ENCODE assay signal across 20 mouse cellular contexts in the genomic region with DNA sequence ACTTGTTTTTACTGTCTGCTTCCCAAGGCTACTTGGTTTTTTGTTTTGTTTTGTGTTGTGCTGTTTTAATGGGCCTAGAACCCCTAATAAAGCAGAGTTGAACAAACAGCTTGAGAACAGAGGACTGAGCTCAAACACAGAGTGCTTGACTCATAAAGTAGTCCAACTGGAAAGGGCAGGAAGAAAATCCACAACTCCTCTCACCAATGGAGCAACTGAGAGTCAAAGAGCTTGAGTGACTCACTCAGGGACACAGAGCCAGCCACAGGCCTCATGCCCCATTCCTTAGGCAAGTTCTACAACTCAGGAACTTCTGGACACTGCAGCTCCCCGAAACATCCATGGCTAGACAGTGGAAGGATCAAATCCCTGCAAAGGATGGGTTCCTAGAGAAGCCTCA. TPM values are rescaled to one million over a fixed set of nuclear protein-coding genes. Genes with fewer than 3 reads are reported as not detected.
DNase-seq lines count a peak whose midpoint lies in the region; ATAC-seq lines count a peak whose summit lies in the region.
"Had no signal": no experiment of that assay in that cellular context is flagged by ENCODE, and none has a peak within 500 bp of the region (broad histone marks: within the 10 kb centered on the region; RNA-seq: fewer than 3 reads in every experiment).

No protein-coding gene starts in this region.

- H3K27me3 ChIP-seq in limb, embryonic 10.5 days (ENCODE audit: low read depth, poor library complexity, severe bottlenecking): no peaks in the 10 kb centered on the region
- no peaks in the 10 kb centered on the region for H3K27me3 ChIP-seq in stomach, embryonic 16.5 days (ENCODE audit: control insufficient read depth, insufficient read depth, low read length)
- H3K27me3 ChIP-seq: forebrain, embryonic 15.5 days; heart, embryonic 15.5 days; liver, embryonic 13.5 days; neural tube, embryonic 15.5 days had no signal

- H3K4me3 ChIP-seq in limb, embryonic 10.5 days: no peak overlapping the region
- no peak overlapping the region for H3K4me3 ChIP-seq in stomach, embryonic 16.5 days (replicated peaks; ENCODE audit: low read length)
- H3K4me3 ChIP-seq: erythroblast, embryonic 14.5 days; forebrain, embryonic 15.5 days; heart, embryonic 15.5 days; layer of hippocampus, adult 2 months; liver, embryonic 13.5 days; myocyte; neural tube, embryonic 15.5 days had no signal

- H3K9ac ChIP-seq in stomach, embryonic 16.5 days (ENCODE audit: low read length): no peak overlapping the region
- H3K9ac ChIP-seq: forebrain, embryonic 15.5 days; heart, embryonic 15.5 days; liver, embryonic 13.5 days; neural tube, embryonic 15.5 days had no signal

- no peak overlapping the region for H3K4me2 ChIP-seq in stomach, embryonic 16.5 days (ENCODE audit: low read depth, low read length)
- H3K4me2 ChIP-seq: forebrain, embryonic 15.5 days; heart, embryonic 15.5 days; liver, embryonic 13.5 days; neural tube, embryonic 15.5 days had no signal

- WGBS in limb, embryonic 10.5 days: 83% methylated on average over 1 of the region's 1 CpGs
- WGBS in stomach, embryonic 16.5 days: 68% methylated on average over 1 of the region's 1 CpGs

- H3K27ac ChIP-seq in limb, embryonic 10.5 days: 0 out of 2 replicates have a peak overlapping the region, but pooled peaks have one; percentile 4
- H3K27ac ChIP-seq in stomach, embryonic 16.5 days (ENCODE audit: low read length): peak overlapping the region; percentile 84
- H3K27ac ChIP-seq: forebrain, embryonic 15.5 days; heart, embryonic 15.5 days; kidney, postnatal 0 days; layer of hippocampus, adult 2 months; liver, embryonic 13.5 days; neural tube, embryonic 15.5 days had no signal

- H3K4me1 ChIP-seq in limb, embryonic 10.5 days: peaks cover 13% of the 10 kb centered on the region
- H3K4me1 ChIP-seq in stomach, embryonic 16.5 days (ENCODE audit: control insufficient read depth, insufficient read depth, low read length): peaks cover 14% of the 10 kb centered on the region
- H3K4me1 ChIP-seq: forebrain, embryonic 15.5 days; neural tube, embryonic 15.5 days had no signal

- H3K9me3 ChIP-seq in limb, embryonic 10.5 days (replicated peaks): no peaks in the 10 kb centered on the region
- no peaks in the 10 kb centered on the region for H3K9me3 ChIP-seq in stomach, embryonic 16.5 days (replicated peaks; ENCODE audit: control insufficient read depth, low read length)
- H3K9me3 ChIP-seq: forebrain, embryonic 15.5 days; heart, embryonic 15.5 days; liver, embryonic 13.5 days; neural tube, embryonic 15.5 days had no signal

- ATAC-seq in stomach, embryonic 16.5 days (ENCODE audit: insufficient read depth, low FRiP score): no peak
- ATAC-seq: forebrain, embryonic 15.5 days had no signal

- H3K36me3 ChIP-seq in limb, embryonic 10.5 days: no peaks in the 10 kb centered on the region
- no peaks in the 10 kb centered on the region for H3K36me3 ChIP-seq in stomach, embryonic 16.5 days (ENCODE audit: control insufficient read depth, insufficient read depth, low read length)
- H3K36me3 ChIP-seq: forebrain, embryonic 15.5 days; heart, embryonic 15.5 days; liver, embryonic 13.5 days; neural tube, embryonic 15.5 days had no signal

- peak; percentile 50 to 77 for DNase-seq in adrenal gland, adult (ENCODE audit: inconsistent age in 2 of 2, low spot score in 1 of 2)
- DNase-seq in adrenal gland, postnatal 25 days: no peak
- DNase-seq in lung, adult 18-20 months: peak; percentile 53 to 70
- no peak for DNase-seq in lung, postnatal 14 days
- no peak for DNase-seq in limb, embryonic 10.5 days (ENCODE audit: low spot score)
- DNase-seq in right cerebral cortex, postnatal 14 days: no peak
- no peak for DNase-seq in spleen, postnatal 4 days (ENCODE audit: low spot score in 2 of 2)
- DNase-seq: cerebellum, postnatal 25 days; gastrocnemius, postnatal 36 days; liver, embryonic 13.5 days; midbrain, embryonic 14.5 days; thymus, adult 2 months had no signal

RNA-seq across cellular contexts. Expression of a gene that starts 14.0 kb away (rescaled TPM):
- 225 TPM in 2 replicates for total RNA-seq in adrenal gland, postnatal 25 days (2021)
- 88.4 and 96.4 TPM in 2 replicates for polyA plus RNA-seq in limb, embryonic 10.5 days (2016; fragmentation: Nextera tagmentation; extraction: Ambion mirVana)
- polyA plus RNA-seq in stomach, embryonic 16.5 days (2015; fragmentation: Nextera tagmentation; extraction: Ambion mirVana): 137 and 140 TPM in 2 replicates

Comparison
In these comparisons a context has a peak if more than half of its experiments do, and no peak if none do; other contexts are left out.
1. DNase-seq: peak in adrenal gland, adult (2 of 2) and lung, adult 18-20 months (2 of 2); none in adrenal gland, postnatal 25 days (single experiment), lung, postnatal 14 days (single experiment), limb, embryonic 10.5 days (single experiment), right cerebral cortex, postnatal 14 days (single experiment) and spleen, postnatal 4 days (0 of 2).